In genomic region chr19:18012029-18012428, GRCm38 (mm10) we compare ENCODE assay signal across 27 mouse cellular contexts.
DNase-seq lines count a peak whose midpoint lies in the region; ATAC-seq and TF ChIP-seq lines count a peak whose summit lies in the region.
"Had no signal": no experiment of that assay in that cellular context is flagged by ENCODE, and none has a peak within 500 bp of the region (broad histone marks: within the 10 kb centered on the region; RNA-seq: fewer than 3 reads in every experiment).

No protein-coding gene starts in this region.

- no peaks in the 10 kb centered on the region for H3K4me1 ChIP-seq in kidney, postnatal 0 days (replicated peaks; ENCODE audit: insufficient read depth, low read length)
- H3K4me1 ChIP-seq in cortical plate, adult 2 months (ENCODE audit: control insufficient read depth, insufficient read depth, low read length) = no peaks in the 10 kb centered on the region
- H3K4me1 ChIP-seq in hindbrain, postnatal 0 days (ENCODE audit: insufficient read depth, low read length) = no peaks in the 10 kb centered on the region
- H3K4me1 ChIP-seq: embryonic facial prominence, embryonic 13.5 days; forebrain, embryonic 12.5 days; forebrain, embryonic 15.5 days; hindbrain, embryonic 12.5 days; hindbrain, embryonic 15.5 days had no signal

- no peak overlapping the region for H3K4me3 ChIP-seq in kidney, postnatal 0 days (replicated peaks; ENCODE audit: low read depth, low read length)
- H3K4me3 ChIP-seq in layer of hippocampus, adult 2 months = no peak overlapping the region
- no peak overlapping the region for H3K4me3 ChIP-seq in cortical plate, adult 2 months (ENCODE audit: insufficient read depth, low read length)
- no peak overlapping the region for H3K4me3 ChIP-seq in hindbrain, postnatal 0 days (ENCODE audit: low read length)
- H3K4me3 ChIP-seq: embryonic facial prominence, embryonic 10.5 days; embryonic facial prominence, embryonic 13.5 days; erythroblast, embryonic 14.5 days; forebrain, embryonic 12.5 days; forebrain, embryonic 15.5 days; gastrocnemius, adult 2 months; hindbrain, embryonic 12.5 days; hindbrain, embryonic 15.5 days had no signal

- no peaks in the 10 kb centered on the region for H3K36me3 ChIP-seq in kidney, postnatal 0 days (ENCODE audit: insufficient read depth, low read length)
- no peaks in the 10 kb centered on the region for H3K36me3 ChIP-seq in hindbrain, postnatal 0 days (ENCODE audit: insufficient read depth, low read length)
- H3K36me3 ChIP-seq: embryonic facial prominence, embryonic 10.5 days; embryonic facial prominence, embryonic 13.5 days; forebrain, embryonic 12.5 days; forebrain, embryonic 15.5 days; G1E; hindbrain, embryonic 12.5 days; hindbrain, embryonic 15.5 days had no signal

- H3K9me3 ChIP-seq in kidney, postnatal 0 days (replicated peaks; ENCODE audit: low read length) = no peaks in the 10 kb centered on the region
- no peaks in the 10 kb centered on the region for H3K9me3 ChIP-seq in hindbrain, postnatal 0 days (ENCODE audit: low read length)
- H3K9me3 ChIP-seq: embryonic facial prominence, embryonic 10.5 days; embryonic facial prominence, embryonic 13.5 days; forebrain, embryonic 12.5 days; forebrain, embryonic 15.5 days; G1E; hindbrain, embryonic 12.5 days; hindbrain, embryonic 15.5 days had no signal

- TF ChIP-seq CTCF in kidney, postnatal 0 days (IDR thresholded peaks at IDR 0.05; ENCODE audit: low read depth) = no peak
- no peak for TF ChIP-seq CTCF in layer of hippocampus, adult 2 months (conservative IDR thresholded peaks at IDR 0.05)
- no peak for TF ChIP-seq CTCF in cortical plate, adult 2 months (IDR thresholded peaks at IDR 0.05; ENCODE audit: extremely low read depth, insufficient read depth, low read length)
- no peak for TF ChIP-seq CTCF in hindbrain, postnatal 0 days (IDR thresholded peaks at IDR 0.05; ENCODE audit: low read depth)

- no peak for TF ChIP-seq POLR2A in cortical plate, adult 2 months (IDR thresholded peaks at IDR 0.05; ENCODE audit: extremely low read depth, insufficient read depth, low read length)

- DNase-seq in kidney, postnatal 0 days (ENCODE audit: low spot score) = peak; percentile 10
- DNase-seq in kidney, adult 11 months = no peak
- peak; percentile 18 to 39 for DNase-seq in layer of hippocampus, adult 2 months (ENCODE audit: low spot score in 2 of 2)
- DNase-seq in layer of hippocampus, postnatal 25 days (ENCODE audit: extremely low spot score in 1 of 2, low spot score in 1 of 2) = no peak
- peak; percentile 35 for DNase-seq in telencephalon, adult 2 months (ENCODE audit: low read depth, low spot score)
- no peak for DNase-seq in hindbrain, postnatal 0 days (ENCODE audit: low spot score)
- DNase-seq: adrenal gland, postnatal 14 days; B cell, adult 2 months; cerebellum, adult 18-20 months; cerebellum, adult 9-11 months; cerebellum, postnatal 25 days; embryo, embryonic 11 days; gastrocnemius, adult 2 months; gastrocnemius, postnatal 14 days; heart, adult 11 months had no signal

- no peak overlapping the region for H3K9ac ChIP-seq in kidney, postnatal 0 days (ENCODE audit: low read depth, low read length)
- no peak overlapping the region for H3K9ac ChIP-seq in hindbrain, postnatal 0 days (replicated peaks; ENCODE audit: low read length)
- H3K9ac ChIP-seq: embryonic facial prominence, embryonic 13.5 days; forebrain, embryonic 12.5 days; forebrain, embryonic 15.5 days; hindbrain, embryonic 12.5 days; hindbrain, embryonic 15.5 days had no signal

- H3K27ac ChIP-seq in kidney, postnatal 0 days = no peak overlapping the region
- H3K27ac ChIP-seq in layer of hippocampus, adult 2 months = peak overlapping the region; percentile 83
- H3K27ac ChIP-seq in cortical plate, adult 2 months (ENCODE audit: insufficient read depth, low read length) = 0 out of 2 replicates have a peak overlapping the region, but pooled peaks have one; percentile 23
- H3K27ac ChIP-seq in hindbrain, postnatal 0 days = no peak overlapping the region
- H3K27ac ChIP-seq: embryonic facial prominence, embryonic 10.5 days; embryonic facial prominence, embryonic 13.5 days; forebrain, embryonic 12.5 days; forebrain, embryonic 15.5 days; gastrocnemius, adult 2 months; hindbrain, embryonic 12.5 days; hindbrain, embryonic 15.5 days had no signal

- ATAC-seq in kidney, postnatal 0 days (replicated peaks; ENCODE audit: low FRiP score, low read depth) = no peak
- ATAC-seq in hindbrain, postnatal 0 days = no peak
- ATAC-seq: forebrain, embryonic 15.5 days; Patski had no signal

- no peaks in the 10 kb centered on the region for H3K27me3 ChIP-seq in kidney, postnatal 0 days (ENCODE audit: insufficient read depth, low read length)
- no peaks in the 10 kb centered on the region for H3K27me3 ChIP-seq in hindbrain, postnatal 0 days (ENCODE audit: insufficient read depth, low read length)
- H3K27me3 ChIP-seq: CH12.LX; embryonic facial prominence, embryonic 13.5 days; forebrain, embryonic 12.5 days; forebrain, embryonic 15.5 days; hindbrain, embryonic 12.5 days; hindbrain, embryonic 15.5 days; Patski had no signal

- H3K4me2 ChIP-seq in kidney, postnatal 0 days (ENCODE audit: low read length) = no peak overlapping the region
- no peak overlapping the region for H3K4me2 ChIP-seq in hindbrain, postnatal 0 days (ENCODE audit: low read depth, low read length)
- H3K4me2 ChIP-seq: embryonic facial prominence, embryonic 13.5 days; forebrain, embryonic 12.5 days; forebrain, embryonic 15.5 days; heart, embryonic 11.5 days; hindbrain, embryonic 12.5 days; hindbrain, embryonic 15.5 days had no signal

- WGBS in kidney, postnatal 0 days = 38% methylated on average over 7 of the region's 7 CpGs
- 78% methylated on average over 7 of the region's 7 CpGs for WGBS in hindbrain, postnatal 0 days

Comparison
In these comparisons a context has a peak if more than half of its experiments do, and no peak if none do; other contexts are left out.
1. DNase-seq: peak in kidney, postnatal 0 days (single experiment), layer of hippocampus, adult 2 months (2 of 2) and telencephalon, adult 2 months (single experiment); none in kidney, adult 11 months (single experiment), layer of hippocampus, postnatal 25 days (0 of 2) and hindbrain, postnatal 0 days (single experiment).
2. H3K27ac ChIP-seq: peak in layer of hippocampus, adult 2 months (single experiment) and cortical plate, adult 2 months (single experiment); none in kidney, postnatal 0 days (single experiment) and hindbrain, postnatal 0 days (single experiment).